Mouse (Mus musculus) urinary bladder, postnatal 14 days (tissue): ENCODE measurements at regions not wholly inside any gene's neighbourhood (a gene's known extent, or its start where the extent isn't known, plus 50 kb on each side); places are given as distances from the start of the nearest gene placed in this dataset.

Source experiments
- DNase-seq: peaks from one replicate; pipeline ENCODE4 v3.0.0; 2021; ENCODE audit warnings: low spot score

DNA sequence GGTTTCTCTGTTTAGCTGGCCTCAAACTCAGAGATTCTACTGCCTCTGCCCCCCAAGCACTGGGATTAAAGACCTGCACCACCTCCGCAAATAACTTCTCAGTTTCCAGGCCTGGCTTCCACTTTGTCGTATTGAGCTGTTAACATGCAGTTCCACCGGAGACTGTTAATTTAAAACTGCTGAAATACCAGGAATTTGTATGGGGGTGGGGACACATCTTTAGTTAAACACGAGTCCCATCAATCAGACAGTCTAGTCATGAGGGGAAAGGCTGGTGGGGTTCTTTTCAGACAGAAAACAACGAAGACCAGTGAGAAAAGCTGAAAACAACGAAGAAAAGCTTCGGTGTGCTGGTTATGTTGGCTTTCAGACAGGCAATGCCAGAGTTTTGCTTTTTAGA lies 227.5 kb downstream of the Csl start:
- no peak for DNase-seq

GRCm38 (mm10) chr10:99532697-99533119 lies 226.8 kb downstream of the Csl start:
- no peak for DNase-seq

DNA sequence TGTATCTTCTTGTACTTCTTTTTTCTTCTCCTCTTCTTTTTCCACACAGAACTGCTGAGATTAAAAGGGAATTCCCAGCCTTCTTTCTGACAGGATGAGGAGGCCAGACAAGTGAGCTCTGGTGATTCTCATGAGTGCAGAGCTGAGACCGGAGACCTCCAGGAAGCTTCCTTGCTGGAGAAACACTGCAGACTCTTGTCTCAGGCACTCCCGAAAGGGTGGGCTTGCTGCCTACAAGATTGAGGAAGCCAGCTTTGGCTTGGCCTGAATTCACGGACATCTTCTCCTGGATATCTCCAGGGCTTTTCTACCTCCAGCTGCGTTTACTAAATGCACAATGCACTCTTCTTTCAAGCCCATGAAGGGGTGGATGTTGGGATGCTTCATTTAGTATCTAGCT lies 226.0 kb downstream of the Csl start:
- no peak for DNase-seq

- no peak for DNase-seq
These were observed 225.2 kb downstream of the Csl start for GRCm38 (mm10) chr10:99534237-99534636.

DNA sequence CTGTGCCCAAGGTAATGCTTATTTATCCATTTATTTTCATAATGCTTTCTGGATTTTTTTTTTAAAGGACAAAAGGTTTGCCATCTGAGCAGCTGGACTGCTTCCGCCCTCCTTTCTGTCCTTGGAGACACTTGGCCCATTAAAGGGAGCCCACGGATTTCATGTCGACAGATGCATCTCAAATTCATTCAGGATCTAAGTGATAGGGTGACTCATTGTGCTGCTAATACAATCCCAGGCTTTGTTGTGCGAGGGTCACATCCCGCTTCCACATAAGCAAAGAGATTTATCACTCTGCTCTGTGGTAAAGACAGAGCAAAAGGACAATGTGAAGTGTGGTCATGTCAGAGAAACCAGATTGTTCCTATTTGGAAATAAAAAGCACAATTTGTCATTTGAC lies 220.8 kb downstream of the Csl start:
- DNase-seq: no peak

DNA sequence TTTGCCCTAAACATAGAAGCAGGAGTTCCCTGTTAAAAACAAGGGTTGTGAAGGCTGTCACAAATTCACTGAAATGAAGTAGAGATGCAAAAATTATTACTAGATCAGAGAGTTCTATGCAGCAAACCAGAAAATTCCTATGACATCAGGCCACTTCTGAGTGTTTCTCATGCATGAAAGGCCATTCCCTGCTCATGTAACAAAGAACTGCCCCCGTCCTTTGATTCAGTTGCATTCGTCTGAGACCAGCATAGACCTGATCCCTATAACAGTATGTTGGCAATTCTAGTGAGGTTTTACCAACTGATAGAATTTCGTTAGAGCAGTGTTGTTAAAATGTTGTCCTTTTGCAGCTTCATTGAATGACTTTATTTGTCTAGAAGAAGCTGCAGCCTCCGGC lies 207.1 kb downstream of the Csl start:
- DNase-seq: no peak

GRCm38 (mm10) chr10:99552836-99553540 lies 206.5 kb downstream of the Csl start:
- DNase-seq: no peak

DNA sequence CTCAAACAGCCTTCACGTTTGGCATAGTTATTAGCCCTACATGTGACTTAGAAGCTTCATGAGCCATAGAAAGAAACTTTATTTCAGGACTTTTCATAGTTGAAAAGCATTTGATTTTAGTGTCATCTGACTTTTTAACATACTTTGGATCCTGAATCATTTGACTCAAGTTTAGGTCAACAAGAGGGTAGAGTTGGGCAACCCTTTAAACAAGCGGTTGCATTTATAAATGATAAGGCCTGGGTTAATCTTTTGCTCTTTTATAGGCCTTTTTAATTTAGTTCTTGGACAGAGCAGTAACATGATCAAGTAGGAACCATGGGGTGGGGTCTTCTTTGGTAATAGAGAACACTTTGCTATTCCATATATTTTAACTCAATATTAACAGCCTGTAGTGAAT lies 204.4 kb downstream of the Csl start:
- no peak for DNase-seq

GRCm38 (mm10) chr10:99555658-99556352 lies 203.7 kb downstream of the Csl start:
- peak; percentile 19 for DNase-seq

- DNase-seq: no peak
These were observed 203.0 kb downstream of the Csl start for GRCm38 (mm10) chr10:99556353-99557036.

DNA sequence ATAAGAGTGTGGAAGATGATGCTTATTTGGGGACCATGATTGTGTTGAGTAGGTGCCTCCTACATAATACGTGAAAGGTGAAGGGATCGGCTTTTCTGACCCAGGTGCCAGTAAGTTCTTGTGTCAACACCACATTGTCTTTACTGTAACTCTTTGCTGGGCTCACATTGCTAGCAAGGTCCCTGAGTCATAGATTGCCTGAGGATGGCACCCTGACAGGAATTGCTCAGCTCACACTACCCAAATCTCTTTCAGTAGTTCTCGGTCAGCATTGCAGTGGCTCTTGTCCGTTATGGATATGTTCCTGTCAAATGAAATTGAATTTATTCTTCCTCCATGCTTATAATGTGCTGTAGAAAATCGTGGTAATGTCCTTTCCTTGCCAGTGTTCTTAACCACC lies 200.8 kb downstream of the Csl start:
- no peak for DNase-seq

DNA sequence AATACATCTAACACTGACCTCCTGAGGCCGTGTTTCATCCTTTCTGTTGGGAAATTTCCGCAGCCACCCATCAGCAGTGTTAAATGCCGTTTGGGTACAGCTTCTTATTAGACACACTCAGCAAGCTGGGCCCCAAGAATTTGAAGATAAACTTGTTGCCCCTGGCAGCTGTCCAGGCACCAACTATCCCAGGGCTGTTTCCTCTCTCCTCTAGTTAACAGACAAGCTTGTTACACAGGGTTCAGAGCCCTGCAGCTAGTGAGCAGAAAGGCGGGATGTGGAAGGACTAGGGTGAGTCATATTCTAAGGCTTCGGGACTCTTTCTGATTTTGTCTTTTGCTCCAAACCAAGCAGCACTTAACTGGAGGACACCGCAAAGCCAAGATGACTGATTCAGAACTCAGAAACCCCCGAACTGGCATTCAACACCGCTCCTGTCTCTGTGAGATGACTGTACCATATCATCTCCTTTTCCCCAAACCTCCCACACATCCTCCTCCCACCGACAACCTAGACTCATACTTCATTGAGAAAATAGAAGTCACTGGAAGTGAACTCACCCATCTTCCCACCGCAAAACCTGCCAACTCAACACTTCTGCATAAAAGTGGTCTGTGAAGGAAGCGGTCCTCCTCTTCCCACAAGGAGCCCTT lies 198.2 kb downstream of the Csl start:
- peak; percentile 49 for DNase-seq

DNA sequence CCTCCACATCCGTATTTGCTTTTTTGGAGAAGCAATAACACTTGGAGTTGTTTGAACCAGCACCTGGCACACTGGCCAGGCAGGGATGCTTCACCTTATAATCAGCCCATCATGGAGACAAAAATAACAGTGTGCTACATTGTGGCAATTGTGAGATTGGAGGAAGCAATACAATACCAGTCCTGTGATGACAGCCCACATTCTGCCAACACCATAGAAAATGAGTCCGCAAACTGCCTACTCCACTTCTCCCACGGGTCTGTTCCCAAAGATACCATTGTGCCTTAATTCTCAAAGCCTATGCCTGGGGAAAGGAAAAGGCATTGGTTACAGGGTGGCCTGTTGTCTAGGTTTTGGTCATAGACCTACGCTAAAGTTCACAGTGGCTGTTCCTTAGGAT lies 194.9 kb downstream of the Csl start:
- no peak for DNase-seq

DNA sequence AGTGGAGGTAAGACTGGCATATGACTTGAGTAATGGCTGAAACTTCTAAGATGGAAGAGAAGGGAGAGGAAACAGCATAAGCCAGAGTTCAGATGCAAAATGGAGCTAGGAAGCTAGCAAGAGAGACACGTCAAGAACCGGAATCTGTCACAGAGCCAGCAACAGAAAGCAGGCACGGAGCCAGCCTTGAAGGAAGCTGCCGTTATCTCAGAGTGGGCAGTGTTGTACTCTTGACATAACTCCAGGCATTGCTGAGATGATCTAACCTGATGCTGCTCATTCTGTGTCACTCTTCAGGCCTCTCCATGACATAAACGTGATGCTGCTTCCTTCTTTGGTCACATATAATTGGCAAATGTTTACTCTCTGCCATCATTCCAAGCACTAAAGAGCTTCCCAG lies 191.0 kb downstream of the Csl start:
- DNase-seq: peak; percentile 27

- DNase-seq: no peak
These were observed 189.3 kb downstream of the Csl start for GRCm38 (mm10) chr10:99570190-99570589.

GRCm38 (mm10) chr10:99573997-99574396 lies 185.5 kb downstream of the Csl start:
- peak; percentile 44 for DNase-seq

DNA sequence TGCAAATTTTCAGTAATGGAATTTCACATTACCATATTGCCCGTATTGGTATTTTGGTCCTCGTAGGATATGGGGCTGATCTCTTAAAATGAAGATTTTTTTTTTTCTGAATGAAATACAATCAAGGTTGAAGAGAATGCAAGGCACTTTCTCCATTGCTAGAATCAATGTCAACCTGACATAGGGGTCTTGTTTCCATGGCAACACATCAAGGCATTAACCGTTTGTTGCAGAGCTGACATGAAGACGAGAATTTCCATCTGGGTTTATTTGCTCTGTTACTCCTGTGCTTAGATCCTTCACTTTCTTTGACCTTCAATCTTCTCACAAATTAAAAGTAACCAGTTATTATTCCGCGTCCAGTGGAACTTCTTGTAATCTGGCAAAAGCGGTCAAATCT lies 184.2 kb downstream of the Csl start:
- no peak for DNase-seq

GRCm38 (mm10) chr10:99576301-99576700 lies 183.2 kb downstream of the Csl start:
- DNase-seq: no peak

DNA sequence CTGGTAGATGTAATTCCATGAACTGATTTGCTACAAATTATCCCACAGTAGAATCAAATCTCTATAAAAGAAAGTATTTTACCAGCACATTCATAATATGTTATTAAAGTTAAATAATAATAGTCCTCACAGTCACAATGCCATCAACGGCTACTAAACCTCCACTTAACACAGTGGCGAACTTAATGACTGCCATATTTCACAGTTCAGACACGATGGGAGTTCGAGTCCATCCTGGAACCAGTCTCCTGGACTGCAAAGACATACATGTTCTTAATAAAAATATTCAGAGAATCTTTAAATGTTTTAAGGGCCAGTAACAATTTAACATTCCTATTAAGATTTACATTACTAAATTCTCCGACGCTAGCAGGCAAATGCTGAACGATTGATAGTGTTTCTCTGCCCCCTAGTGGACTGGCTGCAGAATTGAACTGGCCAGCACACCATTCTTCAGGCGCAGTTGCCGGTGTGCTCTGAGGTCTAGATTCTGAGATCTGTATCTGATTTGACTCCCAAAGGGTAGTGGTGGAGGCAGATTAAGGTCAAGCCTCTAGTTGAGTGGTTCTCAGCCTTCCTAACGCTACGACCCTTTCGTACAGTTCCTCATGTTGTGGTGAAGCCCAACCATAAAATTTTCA lies 182.3 kb downstream of the Csl start:
- peak; percentile 43 for DNase-seq

DNA sequence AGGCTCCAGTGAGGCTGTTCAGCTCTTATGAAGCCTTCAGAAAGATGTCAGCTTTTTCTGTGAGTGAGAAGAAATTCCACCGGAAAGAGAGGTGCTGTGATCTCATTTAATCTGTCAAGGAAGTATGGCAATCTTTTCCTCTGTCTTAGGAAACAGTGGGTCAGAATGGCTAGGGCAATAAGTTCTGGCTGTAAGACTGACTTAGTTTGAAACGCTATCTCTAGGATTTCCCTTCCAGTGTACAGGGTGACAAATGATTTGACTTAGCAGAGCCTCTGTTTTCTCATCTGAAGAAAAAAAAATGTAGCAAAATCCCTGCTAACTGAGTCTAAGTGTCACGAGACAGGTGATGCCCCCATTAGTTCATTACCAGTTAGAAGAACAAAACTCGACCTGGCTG lies 181.1 kb downstream of the Csl start:
- no peak for DNase-seq

- no peak for DNase-seq
These were observed 179.3 kb downstream of the Csl start for GRCm38 (mm10) chr10:99580191-99580590.

DNA sequence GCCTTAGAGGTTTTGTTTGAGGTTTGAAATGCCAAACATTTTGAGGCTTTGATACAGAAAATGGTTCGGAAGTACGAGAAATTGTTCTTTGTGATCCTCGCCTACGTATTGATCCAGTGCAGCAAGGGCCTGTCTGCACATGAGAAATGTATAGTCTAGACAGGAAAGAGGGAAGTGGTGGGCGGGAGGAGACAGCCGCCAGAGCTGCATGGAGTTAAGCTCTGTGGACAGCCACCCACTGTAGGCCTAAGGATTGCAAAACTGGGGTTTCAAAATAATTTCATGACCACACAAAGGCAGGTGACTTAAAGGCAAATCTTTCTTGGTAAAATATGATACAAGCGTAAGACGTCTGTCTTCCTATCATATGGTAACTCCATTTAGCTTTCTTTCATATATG lies 178.4 kb downstream of the Csl start:
- DNase-seq: no peak
